Mouse (Mus musculus) cerebellum, postnatal 36 days (tissue): ENCODE measurements around the gene Mrps25.

Experiments
- DNase-seq, 2 experiments: peaks; one replicate each; pipeline ENCODE4 v3.0.0; 2021 to 2022; ENCODE audit warnings: mixed read lengths in 2 of 2

Gene Mrps25

DNA sequence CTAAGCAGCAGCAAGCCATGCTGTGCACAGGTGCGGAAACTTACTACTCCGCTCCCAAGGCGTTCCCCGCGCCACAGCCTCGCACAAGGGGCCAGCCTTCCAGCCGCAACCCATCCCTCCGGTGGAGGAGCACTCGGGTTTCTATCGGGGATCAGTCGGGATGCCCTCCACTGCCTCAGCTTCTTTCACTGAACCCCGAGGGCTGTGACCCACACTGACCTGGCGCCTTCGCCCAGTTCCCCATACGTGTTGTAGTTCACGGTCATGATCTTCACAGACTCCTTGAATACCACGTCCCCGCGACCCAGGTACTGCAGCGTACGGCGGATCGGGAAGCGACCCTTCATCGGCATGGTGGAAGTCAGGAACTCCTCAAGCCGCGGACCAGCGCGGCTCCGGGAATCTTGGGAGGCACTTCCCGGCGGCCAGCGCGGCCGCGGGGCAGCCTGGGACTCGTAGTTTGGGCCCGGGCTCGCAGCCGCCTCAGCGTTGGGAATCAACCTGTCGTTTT, at the start of gene Mrps25:
TSS of gene Mrps25 (minus strand) at position 413 of the 511 bp plus-strand sequence.
- DNase-seq, result peak; percentile 79 to 81

DNA sequence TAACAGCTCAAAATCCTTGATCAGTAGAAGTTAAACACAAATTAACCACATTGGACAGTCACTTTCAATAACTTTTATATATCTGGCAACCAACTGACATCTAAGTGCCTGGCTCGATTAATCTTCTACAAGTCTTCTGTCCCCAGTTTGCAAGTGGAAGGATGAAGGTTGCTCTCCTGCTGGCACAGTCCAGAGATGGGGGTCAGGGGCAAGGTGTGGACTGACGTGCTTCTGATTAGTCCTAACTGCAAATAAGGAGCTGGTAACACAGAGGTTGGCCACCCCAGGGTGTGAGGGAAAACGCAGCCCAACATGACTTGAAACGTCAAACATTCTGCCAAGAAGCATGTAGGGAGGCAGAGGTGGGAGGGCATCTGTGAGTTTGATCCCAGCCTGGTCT, 47.9 kb upstream of the Mrps25 start:
- DNase-seq, result no peak

DNA sequence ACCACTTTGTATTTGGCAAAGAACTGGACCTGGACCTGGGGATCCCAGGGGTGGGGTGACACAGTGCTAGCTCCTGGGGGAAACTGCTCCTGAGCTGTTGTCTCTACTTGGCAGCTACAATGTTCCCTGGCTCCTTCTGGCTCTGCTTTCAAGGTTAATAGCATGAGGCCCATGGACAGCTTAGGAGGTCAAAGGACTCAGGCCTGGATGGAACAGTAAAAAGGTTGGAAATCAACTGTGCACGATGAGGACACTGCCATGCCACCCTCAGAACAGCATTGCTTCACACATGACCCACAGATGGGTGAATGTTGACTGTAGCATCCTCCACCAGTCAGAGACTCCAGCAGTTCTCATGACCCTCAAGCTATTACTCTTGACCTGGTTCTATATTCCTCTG, 47.5 kb upstream of the Mrps25 start:
- no peak for DNase-seq

DNA sequence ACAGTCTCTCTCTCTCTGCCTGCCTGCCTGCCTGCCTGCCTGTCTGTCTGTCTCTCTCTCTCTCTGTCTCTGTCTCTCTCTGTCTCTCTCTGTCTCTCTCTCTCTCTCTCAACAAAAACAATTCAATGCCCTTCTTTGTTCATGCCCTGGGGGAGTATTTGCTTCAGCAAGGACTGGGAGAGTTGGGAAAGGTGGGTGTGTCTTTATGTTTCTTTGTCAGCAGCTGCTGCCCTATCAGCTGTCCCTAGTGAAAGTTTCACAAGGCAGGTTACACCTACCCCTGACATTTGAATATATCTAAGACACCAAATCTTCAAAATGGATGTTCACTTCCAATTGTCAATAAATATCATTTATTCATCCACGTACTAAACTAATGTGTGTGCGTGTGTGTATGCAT, 45.8 kb upstream of the Mrps25 start:
- DNase-seq, result no peak

DNA sequence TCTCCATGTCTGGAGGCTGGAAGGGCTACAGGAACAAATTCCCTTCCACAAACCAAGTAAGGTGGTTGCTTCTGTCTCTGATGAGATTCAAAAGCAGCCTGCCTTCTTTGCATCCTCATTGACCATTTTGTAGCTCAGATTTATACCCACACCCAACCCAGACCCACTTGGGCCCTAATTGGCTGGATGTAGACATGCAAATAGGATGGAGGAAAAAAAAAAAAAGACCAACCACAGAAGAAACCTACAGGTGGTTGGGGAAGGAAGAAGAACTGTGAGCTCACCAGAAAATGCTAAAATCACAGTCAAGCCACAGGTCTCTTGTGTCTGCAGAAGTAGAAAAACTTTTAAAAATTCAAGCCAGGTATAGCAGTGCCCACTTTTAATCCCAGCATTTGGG, 45.3 kb upstream of the Mrps25 start:
- DNase-seq, result no peak

DNA sequence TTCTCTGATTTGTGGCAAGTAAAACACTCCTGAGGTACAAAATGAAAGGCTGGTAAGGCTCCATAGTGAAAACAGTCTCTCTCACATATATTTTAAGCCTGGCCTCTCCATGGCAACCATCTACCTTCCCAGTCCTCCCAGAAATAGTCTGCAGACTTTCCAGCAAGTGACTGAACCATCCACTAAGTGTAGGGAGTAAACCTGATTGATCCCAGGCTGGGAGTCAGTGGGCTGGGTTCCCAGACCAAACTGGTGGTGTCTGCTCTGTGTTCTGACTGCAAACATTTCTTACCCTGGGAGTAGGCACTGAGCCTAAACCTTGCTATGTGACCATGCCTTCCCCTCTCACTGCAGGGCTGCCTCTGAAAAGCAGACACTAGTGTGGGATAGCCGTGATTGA, 41.1 kb upstream of the Mrps25 start:
- DNase-seq, result no peak

DNA sequence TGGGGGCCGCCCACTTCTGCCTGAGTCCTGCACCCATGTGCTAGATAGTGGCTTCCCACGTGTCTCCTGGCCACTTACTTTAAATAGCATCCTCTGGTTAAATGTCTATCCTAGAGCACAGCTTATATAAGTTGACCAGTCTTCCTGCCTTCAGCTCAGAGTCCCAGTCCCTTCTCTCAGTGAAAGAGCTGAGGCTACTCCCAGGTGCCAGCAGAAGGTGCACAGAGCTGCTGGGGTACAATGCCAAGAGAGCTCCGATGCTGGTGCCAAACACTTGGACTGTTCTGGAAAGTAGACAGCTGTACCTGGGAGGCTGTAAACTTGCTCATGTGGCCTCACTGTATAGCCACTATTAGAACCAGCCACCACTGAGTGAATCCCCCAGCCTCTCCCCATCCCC, 38.2 kb upstream of the Mrps25 start:
- no peak for DNase-seq

DNA sequence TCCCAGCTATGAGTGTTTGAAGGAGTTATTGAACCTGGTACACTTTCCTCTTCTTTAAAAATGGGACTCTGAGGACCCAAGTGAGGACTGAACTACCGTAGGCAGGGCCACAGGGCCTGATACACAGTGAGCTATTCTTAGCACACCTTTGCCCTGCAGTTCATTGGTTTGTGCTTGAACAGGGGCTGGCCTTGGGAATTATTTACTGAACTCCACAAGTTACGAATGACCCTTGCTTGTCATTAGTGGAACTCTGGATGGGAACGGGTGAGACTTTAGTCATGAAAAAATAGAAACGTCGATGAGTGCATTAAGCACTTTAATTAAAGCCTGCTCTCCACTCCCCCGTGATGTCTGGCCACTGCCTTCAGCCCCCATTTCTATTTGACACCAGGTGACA, 37.8 kb upstream of the Mrps25 start:
- DNase-seq, result no peak

DNA sequence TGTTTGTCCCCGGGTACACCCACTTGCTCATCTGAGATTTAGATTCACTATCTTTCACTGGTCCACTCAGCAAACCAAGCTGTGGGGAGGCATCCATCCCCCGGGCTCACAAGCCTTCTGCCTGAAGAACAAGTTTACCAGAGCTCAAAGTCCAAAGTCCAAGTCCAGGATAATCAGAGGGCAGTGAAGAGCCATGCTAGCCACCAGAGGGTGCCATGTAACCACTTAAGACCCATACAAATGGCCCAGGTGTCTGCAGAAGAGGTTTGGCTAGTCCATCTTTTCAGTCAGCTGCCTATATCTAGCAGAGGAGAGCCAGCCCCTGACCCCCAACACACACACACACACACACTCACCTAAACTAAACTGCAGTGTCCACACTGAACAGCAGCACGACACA, 35.6 kb upstream of the Mrps25 start:
- DNase-seq, result peak in 1 of 2 experiments; percentile 14

DNA sequence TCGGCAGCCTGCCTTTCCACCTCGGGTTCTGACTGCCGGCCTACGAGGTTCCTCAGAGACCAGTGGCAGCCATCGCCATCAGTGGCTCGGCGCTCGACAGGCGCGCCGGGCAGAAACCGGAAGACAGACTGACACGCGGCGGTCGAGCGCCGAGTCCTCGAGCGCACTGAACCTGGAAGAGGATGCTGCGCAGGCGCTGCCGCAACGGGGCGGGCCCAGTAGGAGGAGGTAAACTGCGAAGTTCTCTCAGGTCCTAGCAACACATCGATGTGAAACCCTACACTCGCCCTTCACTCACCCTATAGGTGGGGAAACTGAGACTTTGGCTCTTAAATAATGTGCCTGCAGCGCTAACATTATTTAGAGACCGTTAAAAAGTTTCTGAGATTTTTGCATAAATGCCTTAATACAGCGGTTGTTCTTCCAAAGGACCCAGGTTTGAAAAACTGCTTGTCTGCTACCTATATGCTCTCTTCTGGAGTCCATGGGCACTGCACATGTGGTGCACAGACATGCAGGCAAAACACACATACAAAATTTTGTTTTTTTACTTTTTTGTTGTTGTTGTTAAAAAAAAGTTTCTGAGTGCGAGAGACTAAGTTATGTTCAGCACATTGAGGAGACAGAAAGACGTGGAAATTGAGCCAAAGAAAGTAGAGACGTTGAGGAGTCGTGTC, 31.1 kb upstream of the Mrps25 start, which contains the start of gene Rbsn:
TSS of gene Rbsn (minus strand) at position 153 of the 677 bp plus-strand sequence.
- DNase-seq, result peak; percentile 92 to 93

DNA sequence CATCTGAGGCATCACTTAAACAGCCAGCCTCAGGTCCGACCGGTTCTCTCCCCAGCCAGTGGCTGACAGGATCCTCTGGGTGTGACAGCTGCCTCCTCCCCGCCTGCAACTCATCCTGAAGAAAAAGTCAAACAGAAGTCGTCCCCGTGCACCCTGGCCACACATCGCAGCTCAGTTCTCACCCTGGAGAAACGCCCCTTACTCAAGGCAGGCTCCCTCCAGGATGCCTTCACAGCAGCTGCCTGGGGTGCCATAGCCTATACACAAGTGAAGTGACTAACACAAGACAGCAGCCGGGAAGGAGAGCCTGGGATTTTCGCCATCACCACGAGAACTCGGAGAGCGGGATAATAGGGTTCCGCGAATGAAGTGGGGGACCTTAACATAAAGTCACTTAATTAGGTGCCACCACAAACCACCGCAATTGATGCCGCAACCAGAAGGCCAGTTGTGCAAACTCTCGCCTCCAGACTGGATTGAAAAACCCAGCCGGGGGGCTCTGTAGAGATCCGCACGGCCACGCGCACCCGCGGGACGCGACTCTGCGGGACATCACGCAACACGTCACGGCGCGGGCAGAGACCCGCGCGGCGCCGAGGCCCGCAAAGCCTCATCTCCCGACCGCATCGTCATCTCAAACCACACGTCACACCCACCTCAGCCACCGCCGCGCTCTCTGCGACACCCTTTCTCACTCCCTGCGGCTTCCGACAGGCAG, 30.4 kb upstream of the Mrps25 start:
- peak in 1 of 2 experiments; percentile 7 for DNase-seq

DNA sequence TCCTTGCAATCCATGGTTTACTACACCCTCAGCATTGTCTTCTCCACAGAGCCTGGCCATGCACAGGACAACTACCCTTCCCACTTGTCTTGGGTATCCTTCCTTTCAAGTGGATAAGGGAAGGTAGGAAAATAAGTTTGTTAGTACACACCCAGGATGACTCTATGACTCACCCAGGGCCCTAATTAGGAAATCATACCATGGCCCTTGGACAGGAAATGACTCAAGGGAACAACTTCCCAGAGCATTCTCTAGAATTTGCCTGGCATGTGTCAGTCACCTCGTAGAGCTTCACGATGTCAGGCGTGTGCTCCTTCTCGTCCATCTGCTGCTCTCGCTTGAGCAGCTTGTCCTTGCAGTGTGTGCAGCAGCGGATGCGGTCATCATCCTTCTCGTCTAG, 15.6 kb upstream of the Mrps25 start:
- no peak for DNase-seq

DNA sequence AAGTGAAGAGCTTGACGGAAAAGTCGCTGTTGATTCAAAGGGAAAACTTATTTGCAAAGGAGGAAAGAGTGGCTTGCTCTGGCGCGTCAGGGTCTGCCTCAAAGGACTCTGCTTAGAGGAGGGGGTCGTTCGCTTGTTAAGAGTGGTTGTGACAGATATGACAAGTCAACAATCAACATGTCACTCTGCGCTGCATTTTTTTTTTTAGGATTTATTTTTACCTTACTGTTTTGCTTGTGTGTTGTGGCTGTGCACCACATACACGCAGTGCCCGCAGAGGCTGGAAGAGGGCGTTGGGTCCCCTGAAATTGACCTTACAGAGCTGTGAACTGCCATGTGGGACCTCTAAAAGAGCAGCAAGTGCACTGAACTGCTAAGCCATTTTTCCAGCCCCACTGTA, 345 bp upstream of the Mrps25 start:
- DNase-seq, result peak; percentile 19 to 27

DNA sequence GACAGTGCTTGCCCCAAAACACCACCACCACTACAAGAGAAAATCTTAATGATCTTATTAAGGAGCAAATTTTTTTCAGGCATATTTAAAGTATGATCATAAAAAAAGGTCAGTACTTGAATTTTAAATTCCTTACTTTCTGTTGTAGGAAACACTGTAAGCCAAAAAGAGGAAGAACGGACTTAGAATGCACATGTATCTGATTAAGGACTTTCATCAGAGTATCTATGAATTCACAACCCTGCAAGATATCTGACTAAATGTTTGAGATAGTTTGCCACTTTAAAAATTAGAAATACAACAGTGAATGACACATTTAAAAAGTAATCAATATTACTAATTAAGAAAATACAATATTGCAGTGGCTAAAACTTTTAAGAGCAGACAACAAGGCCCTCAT, 7.4 kb downstream of the Mrps25 start:
- DNase-seq, result no peak

DNA sequence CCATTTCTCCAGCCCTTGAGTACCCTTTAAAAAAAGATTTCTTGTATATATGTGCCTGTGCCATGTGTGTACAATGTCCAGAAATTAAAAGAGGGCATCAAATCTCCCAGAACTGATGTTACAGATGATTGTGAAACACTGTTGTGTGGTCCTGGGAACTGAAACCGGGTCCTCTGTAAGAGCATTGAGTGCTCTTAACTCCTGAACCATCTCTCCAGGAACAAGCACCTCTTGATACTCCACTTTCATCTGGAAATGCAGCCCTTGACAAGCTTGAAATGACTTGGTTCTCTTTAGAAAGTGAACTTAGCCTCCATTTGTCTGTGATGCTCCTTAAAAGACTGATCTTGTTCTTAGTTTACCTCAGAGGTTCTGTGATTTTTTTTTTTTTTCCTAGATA, 21.1 kb downstream of the Mrps25 start:
- DNase-seq, result no peak

DNA sequence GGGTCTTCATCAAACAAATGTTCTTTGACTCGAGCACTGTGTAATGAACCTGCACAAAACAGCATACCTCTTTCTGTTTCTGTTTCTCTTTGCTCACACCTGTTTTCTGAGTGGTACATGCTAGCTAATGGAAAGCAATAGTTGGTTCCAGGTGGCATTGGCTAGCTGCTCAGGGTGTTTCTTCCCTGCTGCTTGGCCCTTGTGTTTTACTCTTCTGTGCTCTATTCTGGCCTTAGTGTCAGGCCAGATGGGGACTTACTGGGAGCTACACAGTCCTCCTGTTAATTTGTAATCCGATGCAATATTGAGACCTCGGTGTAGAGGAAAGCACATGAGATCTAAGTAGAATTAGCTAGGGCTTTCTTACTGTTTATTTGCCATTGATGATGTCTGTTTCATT, 25.0 kb downstream of the Mrps25 start:
- DNase-seq, result peak; percentile 21 to 38

DNA sequence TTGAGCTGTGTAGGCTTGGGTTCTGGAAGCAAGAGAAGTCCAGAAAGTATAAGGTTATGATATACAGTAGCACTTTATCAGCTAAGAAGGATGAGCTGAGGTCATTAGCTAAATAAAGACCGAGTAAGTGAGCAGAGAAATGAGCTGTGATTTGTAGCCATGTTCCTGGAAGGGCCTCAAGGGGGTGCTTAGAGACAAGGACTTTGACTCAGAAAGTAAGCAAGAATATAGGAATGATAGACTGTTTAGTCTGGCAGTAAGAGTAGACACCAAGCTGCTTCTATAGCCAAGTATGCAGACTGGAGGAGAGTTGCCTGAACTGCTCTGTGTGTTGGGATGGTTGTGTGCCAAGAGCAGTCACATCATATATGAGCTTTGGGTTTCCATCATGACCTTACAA, 30.1 kb downstream of the Mrps25 start:
- no peak for DNase-seq

DNA sequence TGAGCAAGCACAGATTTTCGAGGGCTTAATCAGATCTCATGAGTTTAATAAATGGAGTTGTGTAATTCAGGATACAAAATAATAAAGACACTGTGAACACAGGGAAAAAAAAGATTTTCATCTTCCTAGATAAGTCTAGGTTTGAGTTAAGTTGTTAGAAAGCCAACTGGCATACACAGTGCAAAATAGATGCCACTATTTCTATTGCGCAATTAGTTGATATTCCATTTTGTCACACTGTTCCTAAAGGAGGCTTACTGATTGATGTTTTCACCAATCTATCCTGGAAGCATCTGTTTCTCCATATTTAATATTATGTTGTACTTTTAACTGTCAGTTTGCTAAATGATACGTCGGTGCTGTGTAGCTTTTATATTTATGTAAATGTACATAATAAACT, 38.0 kb downstream of the Mrps25 start:
- DNase-seq, result no peak

DNA sequence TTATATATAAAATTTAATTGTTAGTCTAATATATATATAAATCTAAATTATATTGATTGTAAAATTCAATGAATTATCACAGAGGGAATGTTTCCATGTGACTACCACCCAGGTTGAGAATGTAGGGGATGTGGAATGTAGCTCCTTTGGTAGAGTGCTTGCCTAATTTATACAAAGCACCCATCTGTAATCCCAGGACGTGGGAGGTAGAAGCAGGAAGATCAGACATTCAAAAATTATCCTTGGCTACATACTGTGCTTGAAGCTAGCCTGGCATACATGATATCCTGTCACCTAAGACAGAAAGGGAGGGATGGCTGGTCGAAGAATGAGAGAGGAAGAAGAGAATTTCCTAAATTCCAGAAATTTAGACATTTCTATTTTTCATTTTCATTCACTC, 47.5 kb downstream of the Mrps25 start:
- DNase-seq, result no peak

DNA sequence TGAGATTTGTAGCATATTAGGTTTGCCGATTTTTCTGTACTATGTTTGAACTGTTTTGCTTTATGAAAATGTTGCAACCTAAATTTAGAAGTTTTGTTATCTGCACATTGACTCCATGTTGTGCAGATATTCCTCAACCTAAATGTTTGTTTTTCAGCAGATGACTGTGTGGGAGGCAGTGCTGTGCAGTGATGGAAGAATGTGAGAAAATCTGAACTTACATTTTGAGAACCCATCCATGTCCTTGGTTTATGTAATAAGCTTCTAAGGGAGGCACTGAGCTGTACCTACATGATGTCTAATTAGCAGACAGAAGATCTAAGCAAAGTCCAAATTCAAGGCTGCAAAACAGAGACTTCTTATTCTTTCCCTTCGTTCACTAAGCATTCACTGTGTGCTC, 50.2 kb downstream of the Mrps25 start:
- DNase-seq, result no peak

DNA sequence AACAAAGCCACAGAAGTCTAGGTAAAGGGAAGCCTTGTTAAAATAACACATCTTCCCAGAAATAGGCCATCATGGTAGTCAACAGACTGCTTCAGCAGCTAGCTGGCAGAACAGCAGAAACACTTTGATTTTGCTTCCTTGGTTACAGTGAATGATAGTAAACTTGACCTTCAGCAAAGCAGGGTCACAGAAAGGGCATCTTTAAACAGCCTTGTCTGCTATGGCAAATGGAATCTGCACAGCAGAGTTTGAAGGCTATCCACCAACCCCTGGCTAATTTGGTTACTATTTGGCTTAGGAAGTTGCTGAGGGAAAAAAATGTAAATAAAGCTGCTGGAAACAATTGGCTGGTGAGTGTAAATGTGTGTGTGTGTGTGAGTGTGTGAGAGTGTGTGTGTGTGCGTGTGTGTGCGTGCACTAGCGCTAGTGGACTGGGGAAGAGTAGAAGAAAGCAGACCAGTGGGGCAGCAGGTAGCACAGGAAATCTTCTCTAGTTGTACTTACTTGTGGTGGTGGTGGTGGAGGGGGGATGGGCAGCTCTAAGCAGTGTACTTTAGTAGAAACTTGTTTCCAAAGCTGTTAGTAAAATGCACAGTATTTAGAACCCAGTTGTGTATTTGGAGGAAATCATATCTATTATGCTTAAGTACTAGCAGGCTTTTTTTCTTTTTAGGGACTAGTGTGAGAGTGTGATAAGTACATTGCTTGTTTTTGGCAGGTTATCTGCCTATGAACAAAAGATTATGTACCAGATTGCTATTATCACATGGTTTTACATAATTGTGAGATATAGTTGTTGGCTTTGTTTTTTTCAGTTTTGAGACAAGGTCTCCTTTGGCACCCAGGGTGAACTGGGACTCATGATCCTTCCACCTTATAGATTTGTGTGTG, 51.6 kb downstream of the Mrps25 start:
- DNase-seq, result no peak

DNA sequence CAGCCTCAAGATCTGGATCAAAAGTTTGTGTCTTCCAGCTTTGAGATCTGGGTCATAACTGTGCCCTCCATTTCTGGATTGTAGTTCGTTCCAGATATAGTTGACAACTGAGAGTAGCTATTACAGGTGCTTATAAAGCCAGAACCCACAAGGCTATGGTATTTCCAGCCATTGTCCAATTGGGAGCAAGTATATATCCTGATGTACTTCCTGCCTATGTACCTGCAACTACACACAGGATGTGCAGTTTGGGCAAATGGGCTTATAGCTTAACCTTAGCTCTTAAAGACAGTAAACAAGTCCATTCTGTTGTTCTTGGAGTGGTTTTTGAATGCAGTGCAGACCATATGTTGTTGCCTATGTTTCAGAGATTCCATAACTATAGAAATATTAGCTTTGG, 52.4 kb downstream of the Mrps25 start:
- DNase-seq, result no peak

DNA sequence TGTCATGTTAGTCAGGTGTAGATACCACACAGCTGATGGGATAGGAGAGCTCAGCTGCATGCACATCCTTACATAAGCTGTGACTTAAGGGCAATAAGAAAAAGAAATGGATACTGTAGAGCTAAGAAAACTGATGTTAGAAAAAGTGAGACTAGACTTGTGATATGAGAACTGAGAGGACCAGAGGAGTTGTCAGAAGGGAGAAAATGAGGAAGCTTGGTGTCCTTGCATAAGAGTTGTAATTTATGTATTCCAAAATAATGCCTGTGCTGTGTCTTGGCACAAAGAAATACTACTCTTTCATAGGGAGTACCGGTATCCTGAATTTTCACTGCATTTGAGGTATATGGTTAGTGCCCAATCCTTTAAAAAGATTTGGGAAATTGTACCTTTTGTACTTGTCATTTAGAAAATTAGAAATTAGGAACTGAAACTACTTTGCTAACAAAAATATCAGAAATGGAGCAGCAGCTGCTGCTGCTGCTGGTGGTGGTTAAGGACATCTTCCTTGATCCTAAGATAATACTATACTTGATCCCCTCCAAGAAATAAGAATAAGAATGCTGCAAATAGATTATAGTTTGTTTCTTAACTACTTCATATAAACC, 56.9 kb downstream of the Mrps25 start:
- DNase-seq, result no peak
